Mouse (Mus musculus) c-Kit-positive CD71-positive TER-119-negative erythroid progenitor cells, embryonic 14.5 days (primary cell): ENCODE results near the gene Tusc2.

Experiments used
- DNase-seq: peaks from one replicate; pipeline ENCODE4 v3.0.0-alpha.2; 2013; ENCODE audit warnings: low read depth

The Tusc2 gene

GRCm38 (mm10) chr9:107611456-107612190 is 48.6 kb downstream of the Tusc2 start:
- DNase-seq = no peak

DNA sequence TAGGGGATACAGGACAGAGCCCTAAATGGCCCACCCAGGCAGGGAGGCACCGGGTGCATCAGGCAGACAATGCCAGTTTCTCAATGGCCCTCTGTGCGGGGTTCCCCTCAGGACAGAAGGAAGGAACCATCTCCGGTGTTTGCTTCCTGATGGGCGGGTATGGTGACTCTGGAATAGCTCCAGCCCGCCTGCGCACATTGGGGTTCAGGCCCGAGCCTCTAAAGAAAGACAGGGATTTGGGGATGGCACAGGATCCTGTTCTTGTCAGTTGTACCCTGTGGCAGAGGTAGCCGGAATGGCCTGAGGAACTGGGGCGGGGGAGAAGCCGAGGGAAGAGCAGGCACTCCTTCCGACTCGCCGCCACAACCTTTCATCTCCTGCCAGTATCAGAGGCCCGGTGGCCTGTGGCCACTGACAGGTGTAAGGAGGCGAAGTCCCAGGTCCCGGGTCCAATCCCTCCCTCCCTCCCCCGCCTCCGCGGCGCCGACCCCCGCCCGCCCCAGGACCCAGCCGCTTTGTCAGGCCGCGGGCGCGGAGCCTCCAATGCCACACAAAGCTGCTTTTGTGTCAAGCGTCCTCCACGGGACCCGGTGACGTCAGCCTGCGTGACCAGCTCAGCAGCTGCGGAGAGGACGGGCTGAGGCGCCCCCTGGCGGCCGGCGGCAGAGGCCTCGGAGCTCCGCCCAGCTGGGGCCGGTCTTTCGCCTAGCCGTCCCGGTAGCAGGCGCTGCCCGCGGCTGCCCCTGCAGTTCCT is 49.3 kb downstream of the Tusc2 start:
- DNase-seq = peak; percentile 91

DNA sequence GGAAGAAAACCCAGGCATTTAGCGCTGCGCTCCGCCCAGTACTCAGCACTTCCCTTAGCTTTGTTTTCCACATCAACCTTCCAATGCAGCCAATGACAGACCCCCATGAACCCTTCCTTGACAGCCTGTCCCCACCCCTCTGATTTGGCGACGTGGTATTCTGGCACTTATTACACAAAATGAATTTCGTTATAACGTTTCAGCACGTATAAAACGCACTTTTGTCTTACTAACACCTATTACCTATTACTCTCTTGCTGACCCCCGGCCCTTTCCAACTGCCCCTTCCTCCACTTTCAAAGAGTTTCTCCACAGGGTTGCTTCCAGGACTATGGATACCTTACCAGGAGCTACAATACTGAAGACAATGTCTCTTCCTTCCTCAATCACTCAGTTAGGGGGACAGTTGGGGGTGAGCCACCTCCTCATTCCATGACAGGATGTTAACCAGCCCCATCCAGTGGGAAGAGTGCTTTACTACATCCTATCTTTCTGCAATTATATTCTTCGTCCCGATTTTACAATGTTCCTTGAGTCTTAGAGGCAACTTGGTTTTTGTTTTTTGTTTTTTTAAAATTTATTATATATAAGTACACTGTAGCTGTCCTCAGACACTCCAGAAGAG is 50.0 kb downstream of the Tusc2 start:
- DNase-seq = no peak

- DNase-seq = no peak
These were observed 52.0 kb downstream of the Tusc2 start for GRCm38 (mm10) chr9:107615035-107615434.
